Mouse (Mus musculus) myocyte (in vitro differentiated cells): ENCODE measurements around the gene Camkmt. TPM values are rescaled to one million over a fixed set of nuclear protein-coding genes. Genes with fewer than 3 reads are reported as not detected.

Experiments used
- H3K27me3 ChIP-seq: one replicate; pipeline ENCODE4 v1.6.1; 2011; ENCODE audit not compliant: control insufficient read depth, insufficient read depth, insufficient read length
- H3K36me3 ChIP-seq: one replicate; pipeline ENCODE4 v1.6.1; 2011; ENCODE audit not compliant: control insufficient read depth, insufficient read depth
- H3K4me2 ChIP-seq: one replicate; pipeline ENCODE4 v1.6.1; 2011; ENCODE audit warnings: low read depth, control low read depth
- H3K4me3 ChIP-seq: one replicate; pipeline ENCODE4 v1.5.1; 2011; ENCODE audit warnings: mild to moderate bottlenecking, control low read depth, moderate library complexity
- H3K79me2 ChIP-seq: one replicate; pipeline ENCODE4 v1.6.1; 2011; ENCODE audit not compliant: control insufficient read depth, insufficient read depth
- H3ac ChIP-seq: one replicate; pipeline ENCODE4 v1.6.1; 2011; ENCODE audit not compliant: control insufficient read depth, insufficient read length
- CEBPB ChIP-seq: IDR thresholded peaks from 2 replicates; pipeline ENCODE4 v1.6.1; 2011; ENCODE audit warnings: mild to moderate bottlenecking, moderate library complexity; ENCODE audit not compliant: poor library complexity, insufficient read depth, severe bottlenecking
- E2F4 ChIP-seq: IDR thresholded peaks from one replicate; pipeline ENCODE4 v1.6.1; 2011; ENCODE audit warnings: mild to moderate bottlenecking, control low read depth, moderate library complexity; ENCODE audit not compliant: insufficient read depth
- MAX ChIP-seq: IDR thresholded peaks from one replicate; pipeline ENCODE4 v1.6.1; 2011; ENCODE audit warnings: low read depth, mild to moderate bottlenecking, control low read depth
- MYOD1 ChIP-seq, 3 experiments: IDR thresholded peaks; one replicate each; pipeline ENCODE4 v1.6.1; 2011; ENCODE audit warnings: control low read depth in 2 of 3, low read depth in 2 of 3, mild to moderate bottlenecking in 2 of 3, moderate library complexity in 1 of 3; ENCODE audit not compliant: insufficient read length in 2 of 3, control insufficient read depth in 1 of 3
- MYOG ChIP-seq, 3 experiments: IDR thresholded peaks; one replicate each; pipeline ENCODE4 v1.6.1; 2011; ENCODE audit warnings: control low read depth in 2 of 3, low read depth in 2 of 3, mild to moderate bottlenecking in 2 of 3; ENCODE audit not compliant: insufficient read length in 2 of 3, control insufficient read depth in 1 of 3, insufficient read depth in 1 of 3
- POLR2A ChIP-seq: IDR thresholded peaks from one replicate; pipeline ENCODE4 v1.6.1; 2011; ENCODE audit warnings: low read depth, mild to moderate bottlenecking, control low read depth, moderate library complexity; ENCODE audit not compliant: insufficient read length
- POLR2AphosphoS2 ChIP-seq: IDR thresholded peaks from one replicate; pipeline ENCODE4 v1.6.1; 2011; ENCODE audit warnings: low read depth, control low read depth; ENCODE audit not compliant: insufficient read length
- REST ChIP-seq: IDR thresholded peaks from one replicate; pipeline ENCODE4 v1.6.1; 2011; ENCODE audit warnings: mild to moderate bottlenecking, control low read depth, moderate library complexity; ENCODE audit not compliant: insufficient read depth, insufficient read length
- SRF ChIP-seq: IDR thresholded peaks from one replicate; pipeline ENCODE4 v1.6.1; 2011; ENCODE audit warnings: low read depth; ENCODE audit not compliant: control insufficient read depth, insufficient read length
- TCF12 ChIP-seq: IDR thresholded peaks from one replicate; pipeline ENCODE4 v1.6.1; 2011; ENCODE audit warnings: mild to moderate bottlenecking, control low read depth; ENCODE audit not compliant: poor library complexity, insufficient read depth, severe bottlenecking
- TCF3 ChIP-seq: IDR thresholded peaks from one replicate; pipeline ENCODE4 v1.6.1; 2011; ENCODE audit warnings: low read depth, control low read depth; ENCODE audit not compliant: insufficient read length
- USF1 ChIP-seq: IDR thresholded peaks from one replicate; pipeline ENCODE4 v1.6.1; 2011; ENCODE audit warnings: low read depth, mild to moderate bottlenecking, control low read depth, moderate library complexity
- polyA plus RNA-seq: library from polyadenylated mRNA; unstranded; fragments of >200 nt; fragmentation: generic; extraction: Trizol; gene quantifications from one replicate; pipeline ENCODE4 v1.2.1, GENCODE M21; 2012; ENCODE audit warnings: missing spikeins

Gene Camkmt
- polyA plus RNA-seq, 1 experiment = 1.4 TPM

DNA sequence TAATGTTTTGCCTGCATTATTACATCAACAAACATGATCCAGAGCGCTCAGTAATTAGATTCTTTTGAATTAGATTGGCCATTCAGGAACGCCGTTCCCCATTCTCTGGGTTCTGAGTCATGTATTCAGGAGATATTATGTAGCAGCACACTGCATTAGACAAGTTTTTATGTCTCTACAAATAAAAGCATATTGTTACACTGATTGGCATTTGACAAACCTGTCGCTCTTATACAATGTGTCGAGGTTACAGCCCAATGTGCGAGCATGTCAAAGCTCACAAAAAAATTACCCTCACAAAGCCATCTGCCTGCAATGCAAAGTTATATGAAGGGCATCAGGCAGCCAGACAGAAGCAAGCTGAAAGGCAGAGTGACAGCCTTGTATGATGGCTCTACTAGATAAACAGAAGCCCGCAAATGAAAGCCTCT lies 303.6 kb downstream of the Camkmt start:
- H3ac ChIP-seq = no peak overlapping the region
- H3K79me2 ChIP-seq = no peaks in the 10 kb centered on the region
- H3K36me3 ChIP-seq = no peaks in the 10 kb centered on the region
- H3K4me3 ChIP-seq = no peak overlapping the region
- TF ChIP-seq REST (no peak), TCF3 (no peak)
- H3K27me3 ChIP-seq = no peaks in the 10 kb centered on the region
- no peak overlapping the region for H3K4me2 ChIP-seq

DNA sequence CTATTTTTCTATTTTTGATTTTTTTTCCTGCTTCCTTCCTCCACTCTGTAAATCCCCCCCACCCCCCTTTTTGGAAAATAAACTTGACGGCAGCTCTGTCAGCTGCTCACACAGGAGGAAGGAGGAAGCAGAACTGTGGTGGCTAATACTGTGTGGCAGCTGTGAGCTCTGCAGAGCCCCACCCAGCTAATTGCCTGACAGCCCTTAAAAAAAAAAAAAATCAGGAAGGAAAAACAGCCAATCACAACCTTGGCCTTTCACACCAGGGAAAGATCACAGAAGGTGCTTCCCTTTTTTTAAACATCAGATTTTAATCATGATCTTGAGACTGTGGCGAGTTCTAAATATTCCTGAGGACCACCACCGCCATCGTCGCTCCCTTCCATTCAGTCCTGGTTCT lies 305.1 kb downstream of the Camkmt start:
- Histone ChIP-seq H3K4me3 (no peak overlapping the region), H3ac (no peak overlapping the region), H3K79me2 (no peaks in the 10 kb centered on the region), H3K27me3 (no peaks in the 10 kb centered on the region), H3K4me2 (peak overlapping the region; percentile 12), H3K36me3 (no peaks in the 10 kb centered on the region)
- TF ChIP-seq POLR2AphosphoS2 = no peak
- TF ChIP-seq E2F4 = no peak
- no peak for TF ChIP-seq MYOG (IDR thresholded peaks at IDR 0.05; ENCODE audit: control insufficient read depth in 1 of 3, insufficient read depth in 1 of 3, insufficient read length in 2 of 3, low read depth in 2 of 3)
- no peak for TF ChIP-seq REST
- TF ChIP-seq CEBPB = no peak
- TF ChIP-seq TCF12 = no peak
- peak in 1 of 3 experiments; percentile 39 for TF ChIP-seq MYOD1 (IDR thresholded peaks at IDR 0.05; ENCODE audit: control insufficient read depth in 1 of 3, insufficient read length in 2 of 3, low read depth in 2 of 3)

DNA sequence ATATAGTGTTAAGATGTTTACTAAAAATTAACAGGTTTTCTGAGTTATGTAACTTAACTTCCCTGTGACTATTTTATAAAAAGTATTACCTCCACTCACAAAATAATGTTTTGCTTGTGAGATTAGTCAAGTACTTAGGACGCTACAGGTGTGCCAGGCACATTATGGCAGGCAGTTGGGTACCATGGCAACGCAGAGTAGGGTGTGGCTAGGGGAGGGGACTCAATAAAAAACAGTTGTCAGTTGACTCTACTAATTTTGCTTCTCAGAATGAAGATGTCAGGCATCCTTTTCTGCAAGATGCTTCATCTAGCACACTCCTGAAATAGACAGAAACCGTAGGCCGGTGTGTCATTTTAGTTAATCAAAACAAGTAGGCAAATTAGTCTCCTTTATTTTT lies 310.4 kb downstream of the Camkmt start:
- H3K79me2 ChIP-seq = no peaks in the 10 kb centered on the region
- no peak overlapping the region for H3K4me3 ChIP-seq
- TF ChIP-seq USF1 (no peak), REST (no peak), MYOD1 (IDR thresholded peaks at IDR 0.05; ENCODE audit: control insufficient read depth in 1 of 3, insufficient read length in 2 of 3, low read depth in 2 of 3) (no peak), POLR2AphosphoS2 (no peak), MAX (no peak), E2F4 (no peak)

DNA sequence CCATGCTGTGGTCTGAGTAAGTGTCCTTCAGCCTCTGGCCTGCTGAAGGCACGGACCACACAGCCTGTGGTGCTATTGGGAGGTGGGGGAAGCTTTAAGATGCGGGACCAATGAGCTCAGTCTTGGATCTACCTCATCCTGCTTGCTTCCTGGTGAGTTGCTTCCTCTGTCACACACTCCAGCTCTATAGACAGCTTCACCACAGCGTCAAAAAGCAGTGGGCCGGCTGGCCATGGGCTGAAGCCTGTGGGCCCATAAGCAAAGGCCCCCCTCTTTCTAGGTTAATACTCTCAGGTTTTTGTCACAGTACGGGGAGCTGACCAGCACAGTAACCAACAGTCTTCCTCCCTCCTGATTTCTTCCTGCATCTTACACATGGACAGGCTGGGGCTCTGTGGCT lies 314.8 kb downstream of the Camkmt start:
- no peak overlapping the region for H3K4me3 ChIP-seq
- no peaks in the 10 kb centered on the region for H3K27me3 ChIP-seq
- no peak for TF ChIP-seq MYOD1 (IDR thresholded peaks at IDR 0.05; ENCODE audit: control insufficient read depth in 1 of 3, insufficient read length in 2 of 3, low read depth in 2 of 3)
- no peak for TF ChIP-seq SRF
- no peak for TF ChIP-seq USF1
- TF ChIP-seq CEBPB = no peak
- TF ChIP-seq POLR2AphosphoS2 = no peak
- no peak for TF ChIP-seq E2F4
- TF ChIP-seq POLR2A = no peak
- TF ChIP-seq REST = no peak
- no peak for TF ChIP-seq MYOG (IDR thresholded peaks at IDR 0.05; ENCODE audit: control insufficient read depth in 1 of 3, insufficient read depth in 1 of 3, insufficient read length in 2 of 3, low read depth in 2 of 3)
- TF ChIP-seq TCF3 = no peak
- no peak overlapping the region for H3K4me2 ChIP-seq
- H3K36me3 ChIP-seq = no peaks in the 10 kb centered on the region
- H3K79me2 ChIP-seq = no peaks in the 10 kb centered on the region
- H3ac ChIP-seq = no peak overlapping the region

More for the DNA sequence above, 310.4 kb downstream of the Camkmt start:
- no peak overlapping the region for H3ac ChIP-seq
- H3K4me2 ChIP-seq = no peak overlapping the region
- no peaks in the 10 kb centered on the region for H3K36me3 ChIP-seq
- H3K27me3 ChIP-seq = no peaks in the 10 kb centered on the region

DNA sequence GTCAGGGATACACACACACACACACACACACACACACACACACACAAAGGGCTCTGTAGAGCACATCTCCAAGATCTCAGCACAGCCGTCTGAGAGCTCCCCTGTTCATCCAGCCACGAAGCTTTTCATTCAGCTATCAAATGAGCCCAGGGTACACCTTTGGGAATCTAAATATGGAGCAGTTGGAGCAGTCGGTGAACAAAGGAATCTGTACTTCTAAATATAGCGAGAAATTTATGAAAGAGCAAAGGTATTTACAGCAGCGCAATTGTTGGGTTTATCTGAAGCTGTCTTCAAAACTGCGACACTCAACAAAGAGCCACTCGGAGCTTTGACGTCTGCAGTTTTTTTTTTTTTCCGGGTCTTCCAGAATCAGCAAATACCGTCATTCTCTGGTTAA lies 315.8 kb downstream of the Camkmt start:
- H3K4me2 ChIP-seq = no peak overlapping the region
- H3ac ChIP-seq = no peak overlapping the region
- no peak overlapping the region for H3K4me3 ChIP-seq
- TF ChIP-seq TCF12 (no peak), POLR2AphosphoS2 (no peak), MYOD1 (IDR thresholded peaks at IDR 0.05; ENCODE audit: control insufficient read depth in 1 of 3, insufficient read length in 2 of 3, low read depth in 2 of 3) (no peak), SRF (no peak), TCF3 (no peak), MAX (no peak), MYOG (IDR thresholded peaks at IDR 0.05; ENCODE audit: control insufficient read depth in 1 of 3, insufficient read depth in 1 of 3, insufficient read length in 2 of 3, low read depth in 2 of 3) (no peak)
- no peaks in the 10 kb centered on the region for H3K79me2 ChIP-seq
- H3K27me3 ChIP-seq = no peaks in the 10 kb centered on the region
- no peaks in the 10 kb centered on the region for H3K36me3 ChIP-seq

- TF ChIP-seq REST = no peak
- no peak for TF ChIP-seq MAX
- no peak for TF ChIP-seq SRF
- TF ChIP-seq POLR2A = no peak
- no peak for TF ChIP-seq MYOG (IDR thresholded peaks at IDR 0.05; ENCODE audit: control insufficient read depth in 1 of 3, insufficient read depth in 1 of 3, insufficient read length in 2 of 3, low read depth in 2 of 3)
- no peak for TF ChIP-seq TCF3
- Histone ChIP-seq H3K27me3 (no peaks in the 10 kb centered on the region), H3K4me2 (no peak overlapping the region), H3ac (no peak overlapping the region), H3K4me3 (no peak overlapping the region), H3K79me2 (no peaks in the 10 kb centered on the region), H3K36me3 (no peaks in the 10 kb centered on the region)
Measured at GRCm38 (mm10) chr17:85428831-85429230, 338.5 kb downstream of the Camkmt start.
